Mouse (Mus musculus): ENCODE measurements around the gene Tiam2. TPM values are rescaled to one million over a fixed set of nuclear protein-coding genes. Genes with fewer than 3 reads are reported as not detected.

The Tiam2 gene
- polyA plus RNA-seq, 1 experiment, result 5.4 TPM

GRCm38 (mm10) chr17:3356633-3357365 is 30.4 kb downstream of the Tiam2 start:
- Histone ChIP-seq H3K27ac (ENCODE audit: insufficient read depth, low read length) (no peak overlapping the region), H3K4me3 (replicated peaks; ENCODE audit: insufficient read depth, low read depth, low read length) (no peak overlapping the region), H3K27me3 (ENCODE audit: control insufficient read depth, insufficient read depth, low read length) (no peaks in the 10 kb centered on the region), H3K4me1 (ENCODE audit: control insufficient read depth, insufficient read depth, low read length) (no peaks in the 10 kb centered on the region)
- no peak for DNase-seq
- TF ChIP-seq CTCF (IDR thresholded peaks at IDR 0.05; ENCODE audit: borderline replicate concordance, insufficient read depth, low read depth, low read length) (no peak), POLR2A (IDR thresholded peaks at IDR 0.05; ENCODE audit: borderline replicate concordance, insufficient read depth, low read length) (no peak)
- 87% methylated on average over 8 of the region's 8 CpGs for WGBS

DNA sequence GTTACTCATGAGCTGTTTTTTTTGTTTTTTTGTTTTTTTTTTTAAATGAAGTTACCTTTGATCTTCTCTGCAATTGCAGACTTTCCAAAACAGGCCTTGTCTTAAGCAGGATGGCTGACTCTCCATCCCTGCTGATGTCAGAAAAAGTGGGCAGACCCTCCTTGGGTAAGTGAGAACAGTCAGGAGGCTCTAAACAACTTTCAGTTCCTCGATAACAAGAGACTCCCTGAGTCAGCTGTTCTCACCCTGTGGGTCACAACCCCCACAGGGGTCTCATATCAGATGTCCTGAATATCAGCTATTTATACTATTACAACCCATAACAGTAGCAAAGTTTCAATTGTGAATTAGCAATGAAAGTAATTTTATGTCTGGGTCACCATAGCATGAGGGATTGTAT is 33.9 kb downstream of the Tiam2 start:
- TF ChIP-seq POLR2A (IDR thresholded peaks at IDR 0.05; ENCODE audit: borderline replicate concordance, insufficient read depth, low read length), result no peak
- TF ChIP-seq CTCF (IDR thresholded peaks at IDR 0.05; ENCODE audit: borderline replicate concordance, insufficient read depth, low read depth, low read length), result no peak
- WGBS, result 80% methylated on average over 1 of the region's 1 CpGs
- H3K4me1 ChIP-seq (ENCODE audit: control insufficient read depth, insufficient read depth, low read length), result no peaks in the 10 kb centered on the region
- H3K27me3 ChIP-seq (ENCODE audit: control insufficient read depth, insufficient read depth, low read length), result no peaks in the 10 kb centered on the region
- H3K4me3 ChIP-seq (replicated peaks; ENCODE audit: insufficient read depth, low read depth, low read length), result no peak overlapping the region
- no peak for DNase-seq
- no peak overlapping the region for H3K27ac ChIP-seq (ENCODE audit: insufficient read depth, low read length)

GRCm38 (mm10) chr17:3361751-3362150 is 35.4 kb downstream of the Tiam2 start:
- no peaks in the 10 kb centered on the region for H3K4me1 ChIP-seq (ENCODE audit: control insufficient read depth, insufficient read depth, low read length)
- WGBS, result 68% methylated on average over 2 of the region's 2 CpGs
- H3K4me3 ChIP-seq (replicated peaks; ENCODE audit: insufficient read depth, low read depth, low read length), result no peak overlapping the region
- H3K27me3 ChIP-seq (ENCODE audit: control insufficient read depth, insufficient read depth, low read length), result no peaks in the 10 kb centered on the region
- no peak overlapping the region for H3K27ac ChIP-seq (ENCODE audit: insufficient read depth, low read length)
- no peak for DNase-seq
- no peak for TF ChIP-seq POLR2A (IDR thresholded peaks at IDR 0.05; ENCODE audit: borderline replicate concordance, insufficient read depth, low read length)
- no peak for TF ChIP-seq CTCF (IDR thresholded peaks at IDR 0.05; ENCODE audit: borderline replicate concordance, insufficient read depth, low read depth, low read length)

GRCm38 (mm10) chr17:3363216-3363615 is 36.8 kb downstream of the Tiam2 start:
- Histone ChIP-seq H3K4me1 (ENCODE audit: control insufficient read depth, insufficient read depth, low read length) (no peaks in the 10 kb centered on the region), H3K27me3 (ENCODE audit: control insufficient read depth, insufficient read depth, low read length) (no peaks in the 10 kb centered on the region), H3K4me3 (replicated peaks; ENCODE audit: insufficient read depth, low read depth, low read length) (no peak overlapping the region), H3K27ac (ENCODE audit: insufficient read depth, low read length) (no peak overlapping the region)
- 63% methylated on average over 2 of the region's 2 CpGs for WGBS
- TF ChIP-seq POLR2A (IDR thresholded peaks at IDR 0.05; ENCODE audit: borderline replicate concordance, insufficient read depth, low read length) (no peak), CTCF (IDR thresholded peaks at IDR 0.05; ENCODE audit: borderline replicate concordance, insufficient read depth, low read depth, low read length) (no peak)
- no peak for DNase-seq

DNA sequence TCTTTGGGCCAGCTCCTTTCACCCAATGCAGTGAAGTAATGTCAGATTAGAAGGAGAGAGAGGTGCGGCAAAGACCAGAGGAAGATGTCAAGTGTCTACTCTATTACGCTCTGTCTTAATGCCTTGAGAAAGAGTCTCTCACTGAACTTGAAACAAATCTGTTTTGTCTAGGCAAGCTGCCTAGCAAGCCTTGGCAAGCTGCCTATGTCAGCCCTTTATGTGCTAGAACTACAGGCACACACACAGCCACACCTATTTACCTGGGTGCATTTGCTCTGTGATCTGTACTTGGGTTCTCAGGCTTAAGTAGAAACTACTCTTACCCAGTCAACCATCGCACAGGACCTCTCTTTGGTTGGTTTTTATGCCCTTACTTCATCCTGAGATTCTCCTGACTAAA is 40.4 kb downstream of the Tiam2 start:
- WGBS, result 66% methylated on average over 3 of the region's 3 CpGs
- Histone ChIP-seq H3K4me3 (replicated peaks; ENCODE audit: insufficient read depth, low read depth, low read length) (no peak overlapping the region), H3K27ac (ENCODE audit: insufficient read depth, low read length) (no peak overlapping the region), H3K4me1 (ENCODE audit: control insufficient read depth, insufficient read depth, low read length) (no peaks in the 10 kb centered on the region), H3K27me3 (ENCODE audit: control insufficient read depth, insufficient read depth, low read length) (no peaks in the 10 kb centered on the region)
- TF ChIP-seq POLR2A (IDR thresholded peaks at IDR 0.05; ENCODE audit: borderline replicate concordance, insufficient read depth, low read length) (no peak), CTCF (IDR thresholded peaks at IDR 0.05; ENCODE audit: borderline replicate concordance, insufficient read depth, low read depth, low read length) (no peak)
- DNase-seq, result peak in 1 of 2 experiments; percentile 21

DNA sequence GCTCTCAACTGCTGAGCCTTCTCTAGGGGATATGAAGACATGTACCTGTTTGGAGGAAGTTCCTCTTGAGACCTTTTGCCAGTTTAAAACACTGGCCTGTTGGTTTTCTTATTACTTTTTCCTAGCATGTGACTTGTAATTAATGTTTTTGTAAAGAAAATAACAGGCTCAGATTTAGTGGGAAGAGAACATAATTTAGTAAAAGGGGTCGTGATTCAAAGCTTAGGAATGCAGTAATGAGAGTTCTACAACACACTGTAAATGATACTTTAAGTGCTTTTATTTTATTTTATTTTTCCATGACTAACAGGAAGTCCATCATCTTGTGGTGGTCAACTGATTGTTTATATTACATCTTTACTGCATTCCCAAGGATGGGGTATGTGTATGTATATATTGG is 42.0 kb downstream of the Tiam2 start:
- Histone ChIP-seq H3K27ac (ENCODE audit: insufficient read depth, low read length) (no peak overlapping the region), H3K4me3 (replicated peaks; ENCODE audit: insufficient read depth, low read depth, low read length) (no peak overlapping the region), H3K27me3 (ENCODE audit: control insufficient read depth, insufficient read depth, low read length) (no peaks in the 10 kb centered on the region), H3K4me1 (ENCODE audit: control insufficient read depth, insufficient read depth, low read length) (no peaks in the 10 kb centered on the region)
- DNase-seq, result no peak
- WGBS, result 92% methylated on average over 1 of the region's 1 CpGs
- no peak for TF ChIP-seq POLR2A (IDR thresholded peaks at IDR 0.05; ENCODE audit: borderline replicate concordance, insufficient read depth, low read length)
- TF ChIP-seq CTCF (IDR thresholded peaks at IDR 0.05; ENCODE audit: borderline replicate concordance, insufficient read depth, low read depth, low read length), result no peak

GRCm38 (mm10) chr17:3369631-3370030 is 43.3 kb downstream of the Tiam2 start:
- TF ChIP-seq POLR2A (IDR thresholded peaks at IDR 0.05; ENCODE audit: borderline replicate concordance, insufficient read depth, low read length), result no peak
- no peak for TF ChIP-seq CTCF (IDR thresholded peaks at IDR 0.05; ENCODE audit: borderline replicate concordance, insufficient read depth, low read depth, low read length)
- no peak overlapping the region for H3K27ac ChIP-seq (ENCODE audit: insufficient read depth, low read length)
- no peaks in the 10 kb centered on the region for H3K27me3 ChIP-seq (ENCODE audit: control insufficient read depth, insufficient read depth, low read length)
- H3K4me3 ChIP-seq (replicated peaks; ENCODE audit: insufficient read depth, low read depth, low read length), result no peak overlapping the region
- WGBS, result 33% methylated on average over 4 of the region's 4 CpGs
- H3K4me1 ChIP-seq (ENCODE audit: control insufficient read depth, insufficient read depth, low read length), result no peaks in the 10 kb centered on the region
- no peak for DNase-seq

GRCm38 (mm10) chr17:3378606-3379005 is 52.2 kb downstream of the Tiam2 start:
- H3K27me3 ChIP-seq (ENCODE audit: control insufficient read depth, insufficient read depth, low read length), result no peaks in the 10 kb centered on the region
- H3K4me1 ChIP-seq (ENCODE audit: control insufficient read depth, insufficient read depth, low read length), result no peaks in the 10 kb centered on the region
- 68% methylated on average over 2 of the region's 2 CpGs for WGBS
- no peak for TF ChIP-seq POLR2A (IDR thresholded peaks at IDR 0.05; ENCODE audit: borderline replicate concordance, insufficient read depth, low read length)
- no peak overlapping the region for H3K27ac ChIP-seq (ENCODE audit: insufficient read depth, low read length)
- DNase-seq, result no peak
- H3K4me3 ChIP-seq (replicated peaks; ENCODE audit: insufficient read depth, low read depth, low read length), result no peak overlapping the region

All from cerebellum, adult 2 months (tissue).